Mouse (Mus musculus) kidney, adult 2 months (tissue): ENCODE data around the gene Nup85. TPM values are rescaled to one million over a fixed set of nuclear protein-coding genes. Genes with fewer than 3 reads are reported as not detected.

Source experiments
- DNase-seq: peaks from one replicate; pipeline ENCODE4 v3.0.0; 2021
- H3K27ac ChIP-seq: fragments of 200-500 bp; 2 replicates; pipeline ENCODE4 v1.5.1; 2012; ENCODE audit warnings: low read depth, low read length, control low read depth, inconsistent platforms; ENCODE audit not compliant: insufficient read depth
- H3K27me3 ChIP-seq: fragments of 200-500 bp; replicated peaks from 2 replicates; pipeline ENCODE4 v1.6.1; 2012; ENCODE audit warnings: mild to moderate bottlenecking, moderate library complexity, low read length, inconsistent platforms; ENCODE audit not compliant: control insufficient read depth, insufficient read depth
- H3K36me3 ChIP-seq: fragments of 200-500 bp; 2 replicates; pipeline ENCODE4 v1.6.1; 2012; ENCODE audit warnings: mild to moderate bottlenecking, moderate library complexity, low read length, inconsistent platforms; ENCODE audit not compliant: control insufficient read depth, insufficient read depth
- H3K4me1 ChIP-seq: fragments of 200-500 bp; 2 replicates; pipeline ENCODE4 v1.6.1; 2011; ENCODE audit warnings: low read length; ENCODE audit not compliant: control insufficient read depth, insufficient read depth
- H3K4me3 ChIP-seq: fragments of 200-500 bp; 2 replicates; pipeline ENCODE4 v1.5.1; 2011; ENCODE audit warnings: mild to moderate bottlenecking, low read depth, low read length, control low read depth; ENCODE audit not compliant: insufficient read depth
- CTCF ChIP-seq: fragments of 200-500 bp; conservative IDR thresholded peaks from 2 replicates; pipeline ENCODE4 v1.5.1; 2011; ENCODE audit warnings: low read depth, mild to moderate bottlenecking, control low read depth, low read length, moderate library complexity, mixed read lengths; ENCODE audit not compliant: insufficient read depth, insufficient read length
- POLR2A ChIP-seq: fragments of 200-500 bp; IDR thresholded peaks from one replicate; pipeline ENCODE4 v1.6.1; 2011; ENCODE audit warnings: low read depth, low read length, control low read depth
- WGBS: fragments of 180-500 bp; shearing (Covaris S2); methylation state at CpG from one replicate; pipeline ENCODE4 v1.1.7; 2018; 5-methylcytosine and 5-hydroxymethylcytosine counted together
- polyA plus RNA-seq: library from polyadenylated mRNA; depleted of rRNA; stranded (reverse); fragments of >200 nt; gene quantifications from 2 replicates; pipeline ENCODE4 v1.2.3, GENCODE M21; 2012

The Nup85 gene
- polyA plus RNA-seq, 1 experiment = 32.9 TPM

DNA sequence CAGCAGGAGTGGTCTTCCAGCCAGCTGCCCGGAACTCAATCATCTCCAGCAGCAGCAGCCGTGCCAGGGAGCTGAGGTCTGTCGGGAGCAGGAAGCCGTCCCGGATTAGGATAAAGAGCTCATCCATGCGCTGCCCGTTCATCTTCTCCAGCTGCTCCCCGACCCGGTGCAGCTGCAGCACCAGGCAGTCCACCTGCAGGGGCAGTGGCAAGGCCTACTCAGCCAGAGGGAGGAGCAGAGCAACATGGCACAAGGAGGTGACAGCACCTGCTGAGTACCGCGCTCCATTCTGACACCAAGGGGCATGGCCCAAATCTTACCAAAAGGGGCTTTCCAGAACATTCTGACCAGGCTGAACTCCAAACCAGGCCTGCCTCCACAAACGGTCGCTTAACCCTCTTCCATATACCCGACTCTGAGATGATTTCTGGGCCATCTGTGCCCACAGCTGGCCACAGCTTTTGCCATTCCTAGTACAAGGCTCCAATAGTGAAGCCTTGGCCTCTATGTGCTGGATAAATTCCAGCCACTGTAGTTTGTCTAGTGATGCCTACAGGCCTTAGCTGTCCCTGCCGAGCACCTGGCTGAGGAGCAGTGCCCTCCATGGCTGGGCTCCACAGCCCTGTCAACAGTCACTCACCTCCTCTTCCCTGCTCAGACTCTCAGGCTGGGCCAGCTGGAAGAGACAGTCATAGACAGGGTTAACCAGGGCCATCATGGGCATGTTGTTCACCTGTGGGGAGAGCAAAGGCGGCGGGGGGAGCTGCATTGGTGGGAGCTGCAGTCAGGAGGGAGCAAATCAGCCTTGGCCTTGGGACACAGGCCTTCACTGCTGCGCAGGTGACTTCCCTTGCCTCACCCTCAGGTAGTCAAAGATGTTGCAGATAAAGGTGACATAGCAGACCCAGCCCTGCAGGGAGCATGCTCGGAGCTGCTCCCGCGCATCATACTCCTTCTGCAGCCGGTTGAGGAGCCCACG, 44.5 kb downstream of the Nup85 start:
- Histone ChIP-seq H3K27ac (no peak overlapping the region), H3K4me1 (peaks cover 15% of the 10 kb centered on the region), H3K27me3 (no peaks in the 10 kb centered on the region), H3K4me3 (no peak overlapping the region), H3K36me3 (0 out of 2 replicates have a peak, but pooled peaks cover 1% of the 10 kb centered on the region)
- no peak for DNase-seq
- 74% methylated on average over 23 of the region's 23 CpGs for WGBS
- no peak for TF ChIP-seq CTCF
- TF ChIP-seq POLR2A = no peak

DNA sequence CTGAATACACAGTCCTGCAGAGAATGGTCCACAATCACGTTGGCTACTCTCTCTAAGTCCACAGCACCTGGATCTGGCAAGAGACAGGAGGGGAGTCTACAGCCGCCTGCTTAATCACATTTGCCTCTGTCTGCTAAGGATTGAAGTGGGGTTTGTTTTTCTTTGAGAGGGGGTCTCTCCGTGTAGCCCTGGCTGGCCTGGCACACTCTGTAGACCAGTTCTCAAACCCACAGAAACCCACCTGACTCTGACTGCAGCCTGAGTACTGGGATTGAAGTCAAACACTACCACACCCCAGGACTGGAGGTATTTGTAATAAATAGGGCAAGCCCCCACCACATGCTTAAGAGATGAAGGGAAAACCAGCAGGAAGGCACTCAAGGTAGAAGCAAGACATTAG, 45.3 kb downstream of the Nup85 start:
- DNase-seq = no peak
- Histone ChIP-seq H3K27ac (no peak overlapping the region), H3K4me1 (peaks cover 23% of the 10 kb centered on the region), H3K36me3 (peaks cover 1% of the 10 kb centered on the region; the same call in 1 of the 2 replicates), H3K27me3 (no peaks in the 10 kb centered on the region), H3K4me3 (no peak overlapping the region)
- WGBS = 71% methylated on average over 3 of the region's 3 CpGs
- TF ChIP-seq POLR2A (no peak), CTCF (no peak)

DNA sequence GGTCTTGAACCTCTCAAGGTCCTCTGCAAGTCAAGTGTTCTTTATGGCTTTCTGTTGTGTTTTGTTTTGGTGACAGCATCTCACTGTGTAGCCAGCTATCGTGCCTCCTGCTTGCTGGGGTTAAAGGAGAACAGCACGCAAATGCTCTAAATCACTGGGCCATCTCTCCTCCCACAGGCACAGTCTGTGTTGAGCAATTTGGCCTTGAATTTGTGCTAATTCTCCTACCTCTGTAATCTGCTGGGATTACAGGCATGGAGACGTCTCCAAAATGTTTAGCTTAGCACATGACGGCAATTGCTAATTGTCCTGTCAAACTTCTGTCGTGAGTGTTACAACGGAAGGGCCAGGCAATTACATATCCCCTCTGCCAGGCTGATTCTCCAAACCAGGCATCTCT, 46.9 kb downstream of the Nup85 start:
- H3K36me3 ChIP-seq = peaks cover 1% of the 10 kb centered on the region; the same call in 1 of the 2 replicates
- no peak overlapping the region for H3K27ac ChIP-seq
- DNase-seq = no peak
- peaks cover 30% of the 10 kb centered on the region for H3K4me1 ChIP-seq
- no peaks in the 10 kb centered on the region for H3K27me3 ChIP-seq
- H3K4me3 ChIP-seq = no peak overlapping the region
- WGBS = 63% methylated on average over 6 of the region's 6 CpGs
- TF ChIP-seq CTCF = no peak
- no peak for TF ChIP-seq POLR2A

DNA sequence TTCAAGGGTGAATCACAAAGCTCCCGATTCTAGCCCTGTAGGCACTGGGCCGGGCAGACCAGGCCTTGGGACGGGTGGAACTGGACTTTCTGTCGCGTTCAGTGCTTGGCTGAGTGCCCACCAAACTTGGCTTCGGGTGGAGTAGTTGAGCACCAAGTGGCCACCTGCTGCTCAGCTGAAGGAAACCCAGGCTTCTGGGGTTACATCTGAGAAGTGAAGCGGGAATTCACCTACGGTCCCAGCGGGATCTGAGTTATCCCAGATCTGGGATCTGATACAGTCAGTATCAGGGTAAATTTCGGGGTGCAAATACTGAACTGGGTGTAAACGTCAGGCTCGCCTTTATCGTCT, 47.8 kb downstream of the Nup85 start:
- Histone ChIP-seq H3K27ac (peak overlapping the region; percentile 80), H3K27me3 (no peaks in the 10 kb centered on the region), H3K4me3 (peak overlapping the region; percentile 66), H3K36me3 (no peaks in the 10 kb centered on the region; the same call in 1 of the 2 replicates), H3K4me1 (peaks cover 30% of the 10 kb centered on the region)
- WGBS = 1% methylated on average over 13 of the region's 13 CpGs
- TF ChIP-seq POLR2A (no peak), CTCF (peak; percentile 23; the same call in 1 of the 2 replicates)
- DNase-seq = peak; percentile 95

DNA sequence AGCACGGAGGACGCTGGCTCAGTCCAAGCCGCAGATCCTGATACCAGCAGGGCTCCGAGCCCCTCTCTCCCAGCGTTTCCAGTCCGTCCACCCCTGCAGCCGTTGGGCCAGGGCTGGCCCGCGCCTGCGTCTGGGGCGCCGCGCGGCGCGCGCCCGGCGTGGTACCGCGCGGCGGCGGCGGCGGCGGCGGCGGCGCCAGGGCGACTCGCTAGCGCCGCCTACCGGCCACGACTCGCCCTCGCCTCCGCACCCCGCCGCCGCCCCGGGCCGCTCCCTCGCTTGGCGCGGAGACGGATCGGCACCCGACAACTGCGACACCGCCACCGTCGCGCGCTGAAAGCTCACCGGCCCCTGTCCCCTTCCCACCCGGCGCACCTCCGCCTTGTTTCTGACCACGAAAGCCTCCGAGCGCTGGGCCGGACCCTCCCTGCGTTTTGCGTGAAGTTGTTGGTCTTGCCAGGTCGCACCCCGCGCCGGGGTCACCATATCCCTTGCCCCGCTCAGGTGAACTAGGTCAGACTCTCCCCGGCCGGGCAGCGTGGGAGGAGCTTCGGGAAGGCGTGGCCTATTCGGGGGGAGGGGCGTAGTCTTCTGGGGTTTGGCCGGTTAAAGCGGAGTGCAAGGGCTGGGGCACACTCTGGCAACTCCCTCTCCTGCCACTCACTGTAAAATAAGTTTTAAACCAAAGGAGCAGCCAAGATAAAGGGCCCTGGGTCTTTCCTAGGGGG, 48.3 kb downstream of the Nup85 start, which contains the start of gene Mif4gd:
Gene Mif4gd, minus strand, starts transcription at position 560 of the 728 bp plus-strand sequence.
- Histone ChIP-seq H3K4me1 (peaks cover 30% of the 10 kb centered on the region), H3K36me3 (no peaks in the 10 kb centered on the region; the same call in 1 of the 2 replicates), H3K27ac (peak within 1 kb of the TSS; percentile 94), H3K4me3 (peak within 1 kb of the TSS; percentile 66), H3K27me3 (no peaks in the 10 kb centered on the region)
- DNase-seq = peak; percentile 97
- TF ChIP-seq POLR2A (no peak), CTCF (peak; percentile 42)
- WGBS = under 1% methylated on average over 78 of the region's 80 CpGs

DNA sequence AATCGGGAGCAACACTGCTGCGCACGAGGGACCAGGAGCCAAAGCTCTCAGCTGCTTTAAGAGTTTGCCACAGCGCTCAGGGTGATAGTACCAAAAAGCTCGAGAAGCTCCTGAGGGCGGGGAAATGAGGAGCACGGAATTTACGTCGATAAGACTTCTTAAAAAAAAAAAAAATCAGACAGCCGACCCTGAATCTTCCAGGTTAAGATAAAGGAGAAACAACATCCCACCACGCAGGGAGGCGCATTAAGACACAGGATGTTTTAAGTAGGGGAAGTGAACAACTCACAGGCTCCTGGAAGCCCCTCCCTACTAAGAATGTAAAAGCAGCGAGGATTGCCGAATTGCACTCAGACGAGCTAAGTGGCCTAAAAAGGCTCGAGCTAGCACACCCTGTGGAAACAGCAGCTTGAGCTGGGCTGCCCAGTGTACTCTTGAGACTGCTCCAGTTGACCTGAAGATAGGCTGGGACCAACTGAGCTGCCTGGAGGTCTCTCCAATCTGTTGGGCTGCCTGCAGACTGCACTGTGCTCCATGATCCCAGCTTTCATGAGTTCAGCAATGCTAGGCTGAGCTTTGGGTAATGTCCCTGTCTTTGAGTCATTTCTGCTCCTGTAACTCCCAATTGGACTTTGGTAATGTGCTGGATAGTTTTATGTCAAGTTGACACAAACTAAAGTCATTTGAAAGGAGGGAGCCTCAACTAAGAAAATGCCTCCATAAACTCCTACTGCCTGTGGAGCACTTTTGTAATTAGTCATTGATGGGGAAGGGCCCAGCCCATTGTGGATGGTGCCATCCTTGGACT, 49.1 kb downstream of the Nup85 start:
- H3K36me3 ChIP-seq = no peaks in the 10 kb centered on the region; the same call in 1 of the 2 replicates
- 3% methylated on average over 16 of the region's 16 CpGs for WGBS
- DNase-seq = peak; percentile 61

More for the DNA sequence above, 49.1 kb downstream of the Nup85 start:
- Histone ChIP-seq H3K4me3 (peak overlapping the region; percentile 66), H3K27me3 (no peaks in the 10 kb centered on the region), H3K4me1 (peaks cover 30% of the 10 kb centered on the region), H3K27ac (peak overlapping the region; percentile 94)
- no peak for TF ChIP-seq CTCF
- no peak for TF ChIP-seq POLR2A
